Mouse (Mus musculus) lung, embryonic 15.5 days (tissue): ENCODE data around the gene Stim2. TPM values are rescaled to one million over a fixed set of nuclear protein-coding genes. Genes with fewer than 3 reads are reported as not detected.
A peak's percentile ranks its signal among the peaks of the same experiment; 100 is the strongest.

ENCODE experiments used
- ATAC-seq: fragments of 200-750 bp; cut with Nextera tagmentation; 2 replicates; pipeline ENCODE4 v1.8.0; 2017; ENCODE audit warnings: moderate number of reproducible peaks, borderline replicate concordance; ENCODE audit not compliant: low FRiP score, low TSS enrichment; ENCODE audit errors: extremely low read depth
- H3K27ac ChIP-seq: fragments of 300-500 bp; sonication (generic); 2 replicates; pipeline ENCODE4 v1.5.1; 2015; ENCODE audit warnings: moderate library complexity, mild to moderate bottlenecking, inconsistent platforms
- H3K27me3 ChIP-seq: fragments of 300-500 bp; sonication (generic); 2 replicates; pipeline ENCODE4 v1.6.1; 2015; ENCODE audit warnings: inconsistent platforms
- H3K36me3 ChIP-seq: fragments of 300-500 bp; sonication (generic); 2 replicates; pipeline ENCODE4 v1.6.1; 2015; ENCODE audit warnings: inconsistent platforms
- H3K4me1 ChIP-seq: fragments of 300-500 bp; sonication (generic); 2 replicates; pipeline ENCODE4 v1.6.1; 2015; ENCODE audit warnings: inconsistent platforms
- H3K4me2 ChIP-seq: fragments of 300-500 bp; sonication (generic); 2 replicates; pipeline ENCODE4 v1.6.1; 2015; ENCODE audit warnings: inconsistent platforms, mild to moderate bottlenecking, moderate library complexity
- H3K4me3 ChIP-seq: fragments of 300-500 bp; sonication (generic); 2 replicates; pipeline ENCODE4 v1.5.1; 2015; ENCODE audit warnings: mild to moderate bottlenecking, inconsistent platforms
- H3K9ac ChIP-seq: fragments of 300-500 bp; sonication (generic); 2 replicates; pipeline ENCODE4 v1.6.1; 2015; ENCODE audit warnings: inconsistent platforms
- H3K9me3 ChIP-seq: fragments of 300-500 bp; sonication (generic); 2 replicates; pipeline ENCODE4 v1.6.1; 2016; ENCODE audit warnings: inconsistent platforms
- WGBS: fragments of 180-500 bp; shearing (Covaris S2); methylation state at CpG from one replicate; pipeline ENCODE4 v1.1.7; 2015; 5-methylcytosine and 5-hydroxymethylcytosine counted together
- polyA plus RNA-seq: library from polyadenylated mRNA; unstranded; fragments of >200 nt; fragmentation: Nextera tagmentation; extraction: Ambion mirVana; gene quantifications from 2 replicates; pipeline ENCODE4 v1.2.1, GENCODE M21; 2015

The Stim2 gene
- polyA plus RNA-seq, 1 experiment from 2014 or later, result 25.2 TPM

GRCm38 (mm10) chr5:53967560-53967959 is 30.7 kb upstream of the Stim2 start:
- Histone ChIP-seq H3K9me3 (no peaks in the 10 kb centered on the region), H3K9ac (no peak overlapping the region), H3K4me3 (no peak overlapping the region), H3K27ac (no peak overlapping the region), H3K4me2 (no peak overlapping the region), H3K27me3 (no peaks in the 10 kb centered on the region), H3K36me3 (no peaks in the 10 kb centered on the region), H3K4me1 (0 out of 2 replicates have a peak, but pooled peaks cover 8% of the 10 kb centered on the region)
- WGBS, result 77% methylated on average over 2 of the region's 2 CpGs
- ATAC-seq, result no peak

DNA sequence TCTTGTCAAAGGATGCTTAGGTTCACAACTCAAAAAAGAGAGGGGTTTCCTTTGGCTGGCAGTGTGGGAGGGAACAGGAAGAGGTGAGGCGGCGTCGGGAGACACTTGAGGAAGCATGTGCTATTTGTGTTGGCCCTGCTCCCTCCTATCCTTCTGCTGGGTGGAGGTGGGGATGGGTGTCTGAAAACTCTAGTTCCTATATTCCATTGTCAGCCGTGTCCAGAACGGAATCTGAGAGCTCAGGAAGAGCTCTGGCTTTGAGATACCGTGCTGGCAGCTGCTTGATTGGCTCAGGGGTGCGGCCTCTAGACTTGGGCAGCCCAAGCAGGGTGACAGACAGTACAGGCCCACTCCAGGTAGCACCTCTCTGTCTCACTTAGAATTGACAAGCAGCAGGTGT is 28.1 kb upstream of the Stim2 start:
- 0 out of 2 replicates have a peak overlapping the region, but pooled peaks have one; percentile 4 for H3K27ac ChIP-seq

GRCm38 (mm10) chr5:53971201-53971600 is 27.1 kb upstream of the Stim2 start:
- H3K9ac ChIP-seq, result no peak overlapping the region
- 0 out of 2 replicates have a peak, but pooled peaks cover 8% of the 10 kb centered on the region for H3K4me1 ChIP-seq
- no peaks in the 10 kb centered on the region for H3K36me3 ChIP-seq
- 75% methylated on average over 4 of the region's 4 CpGs for WGBS
- no peak for ATAC-seq
- H3K4me3 ChIP-seq, result no peak overlapping the region
- H3K9me3 ChIP-seq, result no peaks in the 10 kb centered on the region
- no peak overlapping the region for H3K4me2 ChIP-seq
- no peaks in the 10 kb centered on the region for H3K27me3 ChIP-seq
- no peak overlapping the region for H3K27ac ChIP-seq

More for the DNA sequence above, 28.1 kb upstream of the Stim2 start:
- 39% methylated on average over 7 of the region's 7 CpGs for WGBS
- Histone ChIP-seq H3K4me1 (0 out of 2 replicates have a peak, but pooled peaks cover 8% of the 10 kb centered on the region), H3K4me2 (no peak overlapping the region), H3K4me3 (no peak overlapping the region), H3K36me3 (no peaks in the 10 kb centered on the region), H3K9me3 (no peaks in the 10 kb centered on the region), H3K27me3 (no peaks in the 10 kb centered on the region), H3K9ac (no peak overlapping the region)
- ATAC-seq, result peak; percentile 57; the same call in 1 of the 2 replicates

GRCm38 (mm10) chr5:53972905-53973304 is 25.4 kb upstream of the Stim2 start:
- Histone ChIP-seq H3K36me3 (no peaks in the 10 kb centered on the region), H3K4me2 (no peak overlapping the region)

GRCm38 (mm10) chr5:53976497-53976896 is 21.8 kb upstream of the Stim2 start:
- Histone ChIP-seq H3K9ac (no peak overlapping the region), H3K4me1 (no peaks in the 10 kb centered on the region), H3K27me3 (no peaks in the 10 kb centered on the region), H3K4me2 (no peak overlapping the region), H3K36me3 (no peaks in the 10 kb centered on the region), H3K9me3 (no peaks in the 10 kb centered on the region), H3K27ac (no peak overlapping the region), H3K4me3 (no peak overlapping the region)
- 78% methylated on average over 16 of the region's 16 CpGs for WGBS
- no peak for ATAC-seq

More at GRCm38 (mm10) chr5:53972905-53973304, 25.4 kb upstream of the Stim2 start:
- no peak overlapping the region for H3K4me3 ChIP-seq
- H3K4me1 ChIP-seq, result 0 out of 2 replicates have a peak, but pooled peaks cover 8% of the 10 kb centered on the region
- ATAC-seq, result no peak
- H3K9me3 ChIP-seq, result no peaks in the 10 kb centered on the region
- no peaks in the 10 kb centered on the region for H3K27me3 ChIP-seq
- H3K27ac ChIP-seq, result no peak overlapping the region
- H3K9ac ChIP-seq, result no peak overlapping the region
- 90% methylated on average over 4 of the region's 4 CpGs for WGBS

DNA sequence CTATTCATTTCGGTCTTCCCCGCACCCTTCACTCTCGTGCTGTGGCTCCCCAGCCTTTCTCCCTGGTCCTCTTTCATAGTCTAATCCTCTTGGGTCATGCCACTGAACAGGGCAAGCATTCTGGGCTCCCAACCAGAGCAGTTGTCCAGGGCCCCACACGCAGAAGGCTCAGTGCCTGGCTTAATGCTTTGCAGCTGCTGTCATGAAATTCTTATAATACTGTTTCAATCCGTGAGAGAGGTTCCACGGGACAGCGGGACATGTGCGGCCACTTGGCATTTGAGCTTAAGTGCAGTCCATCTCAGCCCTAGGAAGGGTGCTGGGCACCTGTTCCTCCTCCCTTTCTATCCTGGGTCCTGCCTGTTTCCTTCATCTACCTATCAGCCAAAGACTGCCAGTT is 21.2 kb upstream of the Stim2 start:
- H3K9me3 ChIP-seq, result no peaks in the 10 kb centered on the region
- no peaks in the 10 kb centered on the region for H3K27me3 ChIP-seq
- 90% methylated on average over 8 of the region's 8 CpGs for WGBS
- no peak overlapping the region for H3K4me3 ChIP-seq
- H3K4me2 ChIP-seq, result no peak overlapping the region
- H3K9ac ChIP-seq, result no peak overlapping the region
- no peak overlapping the region for H3K27ac ChIP-seq
- no peak for ATAC-seq
- no peaks in the 10 kb centered on the region for H3K4me1 ChIP-seq
- H3K36me3 ChIP-seq, result no peaks in the 10 kb centered on the region

DNA sequence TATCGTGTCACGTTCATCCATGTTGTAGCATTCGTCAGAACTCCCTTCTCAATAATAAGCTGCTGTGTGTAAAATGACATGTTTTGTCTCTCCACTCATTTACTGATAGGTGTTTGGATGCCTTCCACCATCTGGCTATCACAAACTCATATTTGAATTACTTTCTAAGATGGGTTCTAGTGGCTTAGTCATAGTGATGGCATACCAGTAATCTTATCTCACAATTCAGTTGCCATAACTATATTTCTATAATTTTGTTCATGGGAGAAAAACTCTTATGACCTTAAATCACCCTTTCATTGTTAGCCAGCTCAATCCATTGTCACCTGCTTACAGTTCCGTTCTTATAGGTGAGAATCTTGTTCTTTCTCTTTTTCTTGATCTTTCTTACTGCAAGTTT is 14.9 kb upstream of the Stim2 start:
- no peak overlapping the region for H3K9ac ChIP-seq
- H3K4me1 ChIP-seq, result no peaks in the 10 kb centered on the region
- WGBS, result 83% methylated on average over 4 of the region's 4 CpGs
- ATAC-seq, result no peak
- H3K36me3 ChIP-seq, result no peaks in the 10 kb centered on the region
- no peak overlapping the region for H3K27ac ChIP-seq
- no peak overlapping the region for H3K4me3 ChIP-seq
- H3K27me3 ChIP-seq, result no peaks in the 10 kb centered on the region
- no peak overlapping the region for H3K4me2 ChIP-seq
- no peaks in the 10 kb centered on the region for H3K9me3 ChIP-seq

GRCm38 (mm10) chr5:53985632-53986031 is 12.7 kb upstream of the Stim2 start:
- ATAC-seq, result no peak
- WGBS, result 74% methylated on average over 3 of the region's 3 CpGs
- no peaks in the 10 kb centered on the region for H3K4me1 ChIP-seq

DNA sequence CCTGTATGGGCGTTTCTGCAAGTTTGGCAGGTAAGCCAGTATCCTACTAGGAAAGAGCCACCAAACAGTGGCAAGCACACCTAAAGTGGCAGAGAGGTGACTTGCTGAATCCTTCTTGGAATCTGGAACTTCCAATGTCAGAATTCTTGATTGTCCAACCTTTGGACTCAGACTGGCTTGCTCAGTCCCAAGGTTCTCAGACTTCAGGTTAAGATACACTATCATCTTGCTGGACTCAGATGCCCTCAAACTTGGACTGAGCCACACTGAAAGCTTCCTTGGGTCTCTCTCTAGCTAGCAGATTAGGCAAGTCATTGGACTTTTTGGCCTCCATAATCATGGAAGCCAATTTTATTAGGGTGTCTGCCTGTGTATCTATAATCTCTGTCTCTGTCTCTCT is 10.8 kb upstream of the Stim2 start:
- Histone ChIP-seq H3K27me3 (no peaks in the 10 kb centered on the region), H3K4me3 (no peak overlapping the region), H3K9me3 (no peaks in the 10 kb centered on the region), H3K4me2 (no peak overlapping the region), H3K36me3 (no peaks in the 10 kb centered on the region), H3K27ac (no peak overlapping the region), H3K9ac (no peak overlapping the region), H3K4me1 (no peaks in the 10 kb centered on the region)
- no peak for ATAC-seq
- WGBS, result 59% methylated on average over 1 of the region's 1 CpGs

More at GRCm38 (mm10) chr5:53985632-53986031, 12.7 kb upstream of the Stim2 start:
- H3K27me3 ChIP-seq, result no peaks in the 10 kb centered on the region
- H3K9ac ChIP-seq, result no peak overlapping the region
- no peaks in the 10 kb centered on the region for H3K36me3 ChIP-seq
- H3K4me2 ChIP-seq, result no peak overlapping the region
- no peak overlapping the region for H3K4me3 ChIP-seq
- no peaks in the 10 kb centered on the region for H3K9me3 ChIP-seq
- H3K27ac ChIP-seq, result no peak overlapping the region

- H3K4me3 ChIP-seq, result no peak overlapping the region
- H3K9ac ChIP-seq, result no peak overlapping the region
- 73% methylated on average over 1 of the region's 1 CpGs for WGBS
- no peak overlapping the region for H3K27ac ChIP-seq
- H3K36me3 ChIP-seq, result no peaks in the 10 kb centered on the region
- no peaks in the 10 kb centered on the region for H3K4me1 ChIP-seq
- no peak for ATAC-seq
- no peaks in the 10 kb centered on the region for H3K27me3 ChIP-seq
- H3K9me3 ChIP-seq, result no peaks in the 10 kb centered on the region
- no peak overlapping the region for H3K4me2 ChIP-seq
Observed at GRCm38 (mm10) chr5:53988053-53988452, 10.2 kb upstream of the Stim2 start.

GRCm38 (mm10) chr5:53992616-53993015 is 5.7 kb upstream of the Stim2 start:
- ATAC-seq, result no peak
- H3K4me3 ChIP-seq, result no peak overlapping the region
- H3K36me3 ChIP-seq, result no peaks in the 10 kb centered on the region
- peaks cover 6% of the 10 kb centered on the region for H3K4me1 ChIP-seq
- no peak overlapping the region for H3K9ac ChIP-seq
- H3K27me3 ChIP-seq, result no peaks in the 10 kb centered on the region
- H3K4me2 ChIP-seq, result no peak overlapping the region
- H3K27ac ChIP-seq, result no peak overlapping the region
- H3K9me3 ChIP-seq, result no peaks in the 10 kb centered on the region
- WGBS, result 69% methylated on average over 7 of the region's 7 CpGs

DNA sequence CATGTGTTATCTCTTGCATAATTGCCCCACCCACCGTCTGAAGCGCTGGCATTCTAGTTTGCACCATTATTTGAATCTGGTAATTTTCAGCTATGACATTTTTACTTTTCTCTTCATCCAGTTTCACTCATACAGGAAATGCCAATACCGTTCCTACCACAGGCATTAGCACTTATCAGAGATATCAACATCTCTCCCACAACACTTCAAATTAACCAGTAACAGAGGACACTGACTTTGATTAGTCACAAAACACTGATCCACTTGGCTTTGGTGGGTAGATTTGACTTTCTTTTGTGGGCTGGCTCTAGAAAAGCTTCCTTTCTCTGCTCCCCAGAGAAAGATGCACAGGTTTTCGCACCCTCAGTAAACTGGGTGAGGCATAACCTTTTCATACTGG is 3.7 kb upstream of the Stim2 start:
- Histone ChIP-seq H3K9ac (no peak overlapping the region), H3K4me2 (peak overlapping the region; percentile 70), H3K27ac (no peak overlapping the region), H3K9me3 (no peaks in the 10 kb centered on the region), H3K4me1 (peaks cover 14% of the 10 kb centered on the region), H3K27me3 (no peaks in the 10 kb centered on the region), H3K4me3 (peak overlapping the region; percentile 49), H3K36me3 (no peaks in the 10 kb centered on the region)
- ATAC-seq, result no peak
- WGBS, result 51% methylated on average over 4 of the region's 4 CpGs

GRCm38 (mm10) chr5:53995316-53995715 is 3.0 kb upstream of the Stim2 start:
- under 1% methylated on average over 34 of the region's 34 CpGs for WGBS
- H3K4me1 ChIP-seq, result peaks cover 22% of the 10 kb centered on the region
- H3K36me3 ChIP-seq, result no peaks in the 10 kb centered on the region
- peak overlapping the region; percentile 70 for H3K4me2 ChIP-seq
- H3K9ac ChIP-seq, result peak overlapping the region; percentile 24
- 0 out of 2 replicates have a peak overlapping the region, but pooled peaks have one; percentile 30 for H3K27ac ChIP-seq
- H3K9me3 ChIP-seq, result no peaks in the 10 kb centered on the region
- H3K4me3 ChIP-seq, result peak overlapping the region; percentile 49
- ATAC-seq, result peak; percentile 10; the same call in 1 of the 2 replicates
- no peaks in the 10 kb centered on the region for H3K27me3 ChIP-seq
